Mouse (Mus musculus): Measurements from ENCODE around the gene I0C0044D17Rik.

DNA sequence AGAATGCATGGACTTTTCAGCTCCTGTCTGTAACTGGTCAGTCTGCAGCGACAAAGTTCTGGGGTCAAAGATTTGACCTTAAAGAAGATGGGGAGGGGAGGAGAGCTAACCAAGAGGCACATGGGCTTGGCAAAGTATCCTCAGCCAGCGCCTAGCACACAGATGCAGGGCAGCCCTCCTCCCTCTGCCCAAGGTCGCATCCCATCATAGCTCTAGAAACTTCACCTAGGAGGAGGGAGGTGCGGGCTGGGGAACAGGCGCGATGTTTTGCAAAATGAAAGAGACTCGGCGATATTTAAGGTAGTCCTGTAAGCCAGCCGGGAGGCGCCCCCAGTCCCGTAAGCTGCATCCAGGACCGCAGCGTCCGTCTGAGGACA is 6.8 kb downstream of the I0C0044D17Rik start:
- no peak for TF ChIP-seq GATA1 (IDR thresholded peaks at IDR 0.05; ENCODE audit: low read length)
- TF ChIP-seq TAL1 (IDR thresholded peaks at IDR 0.05; ENCODE audit: low read length) = no peak

Data from erythroblast, embryonic 14.5 days (primary cell).